In the genomic region with DNA sequence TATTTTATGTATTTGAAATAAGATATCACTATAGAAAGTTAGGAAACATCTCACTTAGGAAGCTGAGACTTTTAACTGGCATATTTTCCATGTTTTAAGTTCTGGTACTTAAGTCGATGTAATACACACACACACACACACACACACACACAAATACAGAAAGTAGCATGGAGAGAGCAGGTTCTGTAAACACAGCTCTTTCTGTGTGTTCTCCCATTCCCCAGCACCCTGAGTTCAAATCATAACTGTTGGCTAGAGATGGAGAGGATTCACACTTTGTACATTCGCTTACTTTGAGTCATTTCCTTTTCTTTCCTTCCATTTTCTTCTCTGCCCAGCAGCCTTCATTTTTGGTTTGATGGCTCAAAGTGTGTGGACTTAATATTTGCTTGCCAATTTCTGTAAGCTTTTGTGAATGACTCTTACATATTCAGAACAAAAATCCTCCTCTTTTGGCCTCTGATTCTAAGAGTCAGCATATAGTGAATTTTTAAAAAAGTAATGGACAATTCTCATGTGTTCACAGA, we compare ENCODE assay signal across 7 mouse cellular contexts. TPM values are rescaled to one million over a fixed set of nuclear protein-coding genes. Genes with fewer than 3 reads are reported as not detected.
DNase-seq lines count a peak whose midpoint lies in the region; ATAC-seq and TF ChIP-seq lines count a peak whose summit lies in the region.

No protein-coding gene starts in this region.

- H3K4me3 ChIP-seq in embryonic fibroblast, embryonic 13.5 days (ENCODE audit: insufficient read depth, low read length), result peak overlapping the region; percentile 98
- peak overlapping the region; percentile 99 for H3K4me3 ChIP-seq in limb, embryonic 11.5 days (ENCODE audit: low read depth, low read length)
- H3K4me3 ChIP-seq in stomach, embryonic 16.5 days (replicated peaks; ENCODE audit: low read length), result peak overlapping the region; percentile 98

- no peaks in the 10 kb centered on the region for H3K27me3 ChIP-seq in limb, embryonic 11.5 days (ENCODE audit: control insufficient read depth, insufficient read depth, low read length)
- H3K27me3 ChIP-seq in stomach, embryonic 16.5 days (ENCODE audit: control insufficient read depth, insufficient read depth, low read length), result no peaks in the 10 kb centered on the region

- no peak for TF ChIP-seq POLR2A in embryonic fibroblast, embryonic 13.5 days (IDR thresholded peaks at IDR 0.05; ENCODE audit: low read depth, low read length)

- WGBS in limb, embryonic 11.5 days, result 54% methylated on average over 2 of the region's 2 CpGs
- 27% methylated on average over 2 of the region's 2 CpGs for WGBS in stomach, embryonic 16.5 days

- peaks cover 2% of the 10 kb centered on the region; the same call in 1 of the 2 replicates for H3K4me1 ChIP-seq in embryonic fibroblast, embryonic 13.5 days (ENCODE audit: control insufficient read depth, insufficient read depth, low read length)
- H3K4me1 ChIP-seq in limb, embryonic 11.5 days (ENCODE audit: control insufficient read depth, insufficient read depth, low read length), result peaks cover 7% of the 10 kb centered on the region; the same call in 1 of the 2 replicates
- peaks cover 13% of the 10 kb centered on the region for H3K4me1 ChIP-seq in stomach, embryonic 16.5 days (ENCODE audit: control insufficient read depth, insufficient read depth, low read length)

- peak overlapping the region; percentile 85; the same call in 1 of the 2 replicates for H3K27ac ChIP-seq in embryonic fibroblast, embryonic 13.5 days (ENCODE audit: insufficient read depth, low read length)
- H3K27ac ChIP-seq in limb, embryonic 11.5 days (replicated peaks; ENCODE audit: low read depth, low read length), result no peak overlapping the region
- H3K27ac ChIP-seq in stomach, embryonic 16.5 days (ENCODE audit: low read length), result no peak overlapping the region

- H3K9ac ChIP-seq in limb, embryonic 11.5 days (ENCODE audit: low read length), result peak overlapping the region; percentile 39; the same call in 1 of the 2 replicates
- H3K9ac ChIP-seq in stomach, embryonic 16.5 days (ENCODE audit: low read length), result peak overlapping the region; percentile 48; the same call in 1 of the 2 replicates

- no peaks in the 10 kb centered on the region for H3K9me3 ChIP-seq in limb, embryonic 11.5 days (ENCODE audit: control insufficient read depth, low read length)
- no peaks in the 10 kb centered on the region for H3K9me3 ChIP-seq in stomach, embryonic 16.5 days (replicated peaks; ENCODE audit: control insufficient read depth, low read length)

- peak; percentile 12 for DNase-seq in retina, embryonic 14.5 days (ENCODE audit: low spot score)
- DNase-seq in retina, postnatal 1 day, result no peak
- no peak for DNase-seq in limb, embryonic 11.5 days (ENCODE audit: low spot score)
- no peak for DNase-seq in kidney, adult 18-20 months
- no peak for DNase-seq in kidney, postnatal 14 days

- TF ChIP-seq CTCF in embryonic fibroblast, embryonic 13.5 days (IDR thresholded peaks at IDR 0.05; ENCODE audit: borderline replicate concordance, insufficient read depth, low read length), result no peak

- no peaks in the 10 kb centered on the region for H3K36me3 ChIP-seq in limb, embryonic 11.5 days (ENCODE audit: control insufficient read depth, insufficient read depth, low read length)
- no peaks in the 10 kb centered on the region for H3K36me3 ChIP-seq in stomach, embryonic 16.5 days (ENCODE audit: control insufficient read depth, insufficient read depth, low read length)

- no peak for ATAC-seq in limb, embryonic 11.5 days (ENCODE audit: insufficient number of reproducible peaks, low FRiP score, low TSS enrichment, low read depth)
- ATAC-seq in stomach, embryonic 16.5 days (ENCODE audit: insufficient read depth, low FRiP score), result no peak

- peak overlapping the region; percentile 68 for H3K4me2 ChIP-seq in limb, embryonic 11.5 days (ENCODE audit: low read depth, severe bottlenecking)
- peak overlapping the region; percentile 80 for H3K4me2 ChIP-seq in stomach, embryonic 16.5 days (ENCODE audit: low read depth, low read length)

RNA-seq across cellular contexts. Expression of gene Nsd2, which starts 1.4 kb away (rescaled TPM):
- 63.8 and 103 TPM in 2 replicates for polyA plus RNA-seq in embryonic fibroblast, embryonic 13.5 days (2011; ENCODE audit: insufficient read length, low read depth, missing spikeins)
- 78.7 and 81.0 TPM in 2 replicates for polyA plus RNA-seq in limb, embryonic 11.5 days (2014; fragmentation: Nextera tagmentation; extraction: Ambion mirVana)
- polyA plus RNA-seq in stomach, embryonic 16.5 days (2015; fragmentation: Nextera tagmentation; extraction: Ambion mirVana), result 28.3 and 29.9 TPM in 2 replicates

RNA-seq across cellular contexts. Expression of gene Letm1, which starts 39.3 kb away (rescaled TPM):
- polyA plus RNA-seq in embryonic fibroblast, embryonic 13.5 days (2011; ENCODE audit: insufficient read length, low read depth, missing spikeins), result 27.0 and 27.2 TPM in 2 replicates
- polyA plus RNA-seq in limb, embryonic 11.5 days (2014; fragmentation: Nextera tagmentation; extraction: Ambion mirVana), result 54.4 and 56.4 TPM in 2 replicates
- 35.3 and 39.3 TPM in 2 replicates for polyA plus RNA-seq in stomach, embryonic 16.5 days (2015; fragmentation: Nextera tagmentation; extraction: Ambion mirVana)
